Mouse (Mus musculus) kidney, adult 2 months (tissue): Measurements from ENCODE around the gene Borcs8. TPM values are rescaled to one million over a fixed set of nuclear protein-coding genes. Genes with fewer than 3 reads are reported as not detected.

Experiments
- DNase-seq: peaks from one replicate; pipeline ENCODE4 v3.0.0; 2021
- H3K27ac ChIP-seq: fragments of 200-500 bp; 2 replicates; pipeline ENCODE4 v1.5.1; 2012; ENCODE audit warnings: low read depth, low read length, control low read depth, inconsistent platforms; ENCODE audit not compliant: insufficient read depth
- H3K27me3 ChIP-seq: fragments of 200-500 bp; replicated peaks from 2 replicates; pipeline ENCODE4 v1.6.1; 2012; ENCODE audit warnings: mild to moderate bottlenecking, moderate library complexity, low read length, inconsistent platforms; ENCODE audit not compliant: control insufficient read depth, insufficient read depth
- H3K36me3 ChIP-seq: fragments of 200-500 bp; 2 replicates; pipeline ENCODE4 v1.6.1; 2012; ENCODE audit warnings: mild to moderate bottlenecking, moderate library complexity, low read length, inconsistent platforms; ENCODE audit not compliant: control insufficient read depth, insufficient read depth
- H3K4me1 ChIP-seq: fragments of 200-500 bp; 2 replicates; pipeline ENCODE4 v1.6.1; 2011; ENCODE audit warnings: low read length; ENCODE audit not compliant: control insufficient read depth, insufficient read depth
- H3K4me3 ChIP-seq: fragments of 200-500 bp; 2 replicates; pipeline ENCODE4 v1.5.1; 2011; ENCODE audit warnings: mild to moderate bottlenecking, low read depth, low read length, control low read depth; ENCODE audit not compliant: insufficient read depth
- CTCF ChIP-seq: fragments of 200-500 bp; conservative IDR thresholded peaks from 2 replicates; pipeline ENCODE4 v1.5.1; 2011; ENCODE audit warnings: low read depth, mild to moderate bottlenecking, control low read depth, low read length, moderate library complexity, mixed read lengths; ENCODE audit not compliant: insufficient read depth, insufficient read length
- POLR2A ChIP-seq: fragments of 200-500 bp; IDR thresholded peaks from one replicate; pipeline ENCODE4 v1.6.1; 2011; ENCODE audit warnings: low read depth, low read length, control low read depth
- WGBS: fragments of 180-500 bp; shearing (Covaris S2); methylation state at CpG from one replicate; pipeline ENCODE4 v1.1.7; 2018; 5-methylcytosine and 5-hydroxymethylcytosine counted together
- polyA plus RNA-seq: library from polyadenylated mRNA; depleted of rRNA; stranded (reverse); fragments of >200 nt; gene quantifications from 2 replicates; pipeline ENCODE4 v1.2.3, GENCODE M21; 2012

The Borcs8 gene
- polyA plus RNA-seq, 1 experiment = 107 TPM

DNA sequence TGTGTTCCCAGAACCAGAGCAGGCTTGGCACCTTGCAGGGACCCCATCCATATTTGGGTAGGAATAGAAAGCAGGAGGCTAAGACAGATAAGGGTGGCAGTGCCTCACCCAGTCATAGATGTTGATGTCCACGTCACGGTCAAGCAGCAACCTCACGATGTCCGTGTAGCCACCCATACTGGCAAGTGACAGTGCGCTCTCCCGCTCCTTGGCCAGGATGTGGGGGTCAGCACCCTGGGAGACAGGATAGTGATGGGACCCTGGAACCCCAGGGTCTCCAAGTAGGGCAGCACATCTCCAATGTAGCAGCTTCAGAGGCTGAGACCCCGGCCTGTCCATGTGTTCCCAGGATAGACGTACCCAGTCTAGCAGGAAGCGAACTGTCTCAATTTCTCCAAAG lies 4.4 kb upstream of the Borcs8 start:
- no peaks in the 10 kb centered on the region for H3K36me3 ChIP-seq
- no peak overlapping the region for H3K4me3 ChIP-seq
- TF ChIP-seq CTCF (no peak), POLR2A (no peak)
- no peak overlapping the region for H3K27ac ChIP-seq
- no peaks in the 10 kb centered on the region for H3K27me3 ChIP-seq
- H3K4me1 ChIP-seq = peaks cover 10% of the 10 kb centered on the region; the same call in 1 of the 2 replicates
- 87% methylated on average over 9 of the region's 9 CpGs for WGBS
- DNase-seq = no peak

DNA sequence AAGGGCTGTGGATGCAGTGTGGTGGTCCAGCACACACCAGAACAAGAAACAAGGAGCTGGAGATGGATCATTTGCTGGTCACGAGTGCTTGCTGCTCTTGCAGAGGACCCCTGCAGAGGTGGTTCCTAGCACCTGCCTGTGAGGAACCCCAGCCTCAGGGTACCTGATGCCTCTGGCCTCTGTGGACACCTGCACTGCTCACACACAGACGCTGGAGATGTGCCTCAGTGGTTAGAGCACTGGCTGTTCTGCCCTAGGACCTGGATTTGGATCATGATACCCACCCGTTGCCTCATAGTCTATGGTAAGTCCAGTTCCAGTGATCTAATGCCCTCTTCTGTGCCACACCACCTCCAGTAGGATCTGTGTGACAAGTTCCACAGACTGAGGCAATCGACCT lies 2.7 kb upstream of the Borcs8 start:
- Histone ChIP-seq H3K27ac (no peak overlapping the region), H3K4me1 (peaks cover 18% of the 10 kb centered on the region), H3K27me3 (no peaks in the 10 kb centered on the region), H3K4me3 (no peak overlapping the region), H3K36me3 (no peaks in the 10 kb centered on the region)
- 87% methylated on average over 4 of the region's 4 CpGs for WGBS
- no peak for TF ChIP-seq CTCF
- no peak for TF ChIP-seq POLR2A
- DNase-seq = no peak

DNA sequence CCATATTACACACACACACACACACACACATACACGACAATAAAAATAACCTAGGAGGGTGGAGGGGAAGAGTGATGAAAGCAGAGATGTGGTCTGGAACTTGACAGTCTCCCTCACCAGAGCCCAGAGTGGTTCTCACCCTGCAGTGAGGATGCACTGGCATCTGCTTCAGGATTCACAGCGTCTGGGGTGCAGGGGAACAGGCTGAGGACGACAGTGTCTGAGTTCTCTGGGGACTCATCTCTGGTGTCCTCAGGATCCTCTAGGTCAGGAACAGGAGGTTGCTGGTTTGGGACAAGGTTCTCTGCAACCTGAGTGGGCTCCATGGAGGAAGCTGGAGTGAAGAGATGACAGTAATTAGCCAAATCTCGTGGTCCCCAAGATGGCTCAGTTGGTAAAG lies 1.4 kb upstream of the Borcs8 start:
- Histone ChIP-seq H3K27me3 (no peaks in the 10 kb centered on the region), H3K4me1 (peaks cover 15% of the 10 kb centered on the region), H3K4me3 (no peak overlapping the region), H3K36me3 (no peaks in the 10 kb centered on the region), H3K27ac (no peak overlapping the region)
- TF ChIP-seq CTCF (no peak), POLR2A (no peak)
- DNase-seq = no peak
- WGBS = 77% methylated on average over 4 of the region's 4 CpGs

DNA sequence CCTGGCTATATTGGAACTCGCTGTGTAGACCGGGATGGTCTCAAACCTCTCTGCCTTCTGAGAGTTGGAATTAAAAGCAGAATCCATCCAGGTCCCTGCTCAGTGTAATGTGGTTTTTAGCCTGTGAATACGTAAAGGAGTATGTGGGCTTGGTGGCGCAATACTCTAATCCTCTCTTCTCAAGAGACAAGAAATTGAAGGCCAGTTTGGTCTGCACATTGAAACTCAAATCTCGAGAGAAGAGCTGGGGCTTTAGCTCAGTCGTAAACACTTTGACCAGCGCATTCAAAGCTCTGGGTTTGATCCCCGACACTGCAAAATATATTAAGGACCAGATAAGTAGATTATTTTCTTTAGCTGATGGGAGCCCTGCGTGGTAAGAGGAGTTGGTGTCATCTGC lies 682 bp downstream of the Borcs8 start:
- no peak for TF ChIP-seq POLR2A
- TF ChIP-seq CTCF = no peak
- peaks cover 15% of the 10 kb centered on the region for H3K4me1 ChIP-seq
- H3K27ac ChIP-seq = peak overlapping the region; percentile 86
- no peak for DNase-seq
- no peaks in the 10 kb centered on the region for H3K36me3 ChIP-seq
- H3K27me3 ChIP-seq = no peaks in the 10 kb centered on the region
- 4% methylated on average over 9 of the region's 9 CpGs for WGBS
- H3K4me3 ChIP-seq = peak overlapping the region; percentile 64

DNA sequence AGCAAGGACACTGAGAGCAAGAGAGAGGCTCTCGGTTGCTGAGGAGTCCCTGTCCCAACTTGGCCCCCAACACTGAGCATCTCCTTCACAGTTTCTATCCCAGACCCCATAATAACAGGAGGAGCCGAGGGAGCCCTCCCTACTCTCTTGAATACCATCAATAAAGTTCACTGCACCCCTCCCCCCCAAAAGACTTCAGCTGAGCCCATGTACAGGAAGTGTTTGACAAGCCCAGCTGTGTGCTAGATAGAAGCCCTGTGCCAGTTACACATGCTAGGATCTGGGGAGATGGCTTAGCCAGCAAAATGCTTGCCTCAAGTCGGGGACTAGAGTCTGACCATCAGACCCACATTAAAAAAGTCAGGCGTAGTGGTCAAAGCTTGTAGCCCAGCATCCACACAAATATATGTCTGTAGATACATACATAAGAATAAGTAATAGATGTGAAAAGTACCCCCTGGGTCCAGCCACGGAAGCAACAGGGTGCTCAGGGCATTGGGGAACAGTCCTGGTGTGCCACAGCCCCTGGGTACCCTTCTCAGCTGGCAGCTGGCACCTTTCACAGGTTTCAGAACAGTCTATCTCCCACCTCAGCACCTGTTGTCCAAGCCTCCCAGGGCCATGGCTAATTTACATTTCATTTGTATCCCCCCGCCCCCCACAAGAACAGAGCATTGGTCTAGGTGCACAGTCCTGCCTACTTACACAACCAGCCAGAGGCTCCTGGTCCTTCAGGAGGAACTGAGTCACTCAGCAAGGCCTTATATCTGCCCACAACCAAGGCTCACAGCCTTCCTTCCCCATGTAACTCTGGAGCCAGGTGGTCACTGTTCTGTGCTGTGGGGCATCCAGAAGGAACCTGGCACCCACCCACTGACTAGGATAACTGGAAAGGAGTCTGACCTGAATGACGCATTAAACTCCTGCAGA lies 8.6 kb downstream of the Borcs8 start:
- 87% methylated on average over 7 of the region's 7 CpGs for WGBS
- DNase-seq = no peak
- H3K4me3 ChIP-seq = no peak overlapping the region

DNA sequence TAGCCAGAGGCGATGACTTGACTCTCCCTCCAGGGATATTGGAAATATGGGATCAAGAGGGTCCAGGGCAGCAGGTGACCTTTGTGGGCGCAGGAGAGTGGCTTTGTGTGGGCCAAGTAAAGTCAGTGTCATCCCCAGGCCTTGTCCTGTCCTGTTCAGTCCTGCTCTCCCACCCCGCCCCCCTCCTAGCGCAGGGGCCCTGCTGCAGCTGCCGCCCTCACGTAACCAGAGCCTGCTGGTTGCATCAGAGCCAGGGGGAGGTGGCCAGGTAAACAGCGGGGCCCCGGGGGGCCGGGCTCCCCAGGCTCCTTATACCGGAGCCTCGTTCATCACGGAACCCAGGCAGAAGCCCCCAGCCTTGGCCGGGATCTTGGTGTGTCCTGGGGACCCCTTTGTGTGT lies 10.9 kb downstream of the Borcs8 start:
- H3K4me1 ChIP-seq = 0 out of 2 replicates have a peak, but pooled peaks cover 2% of the 10 kb centered on the region
- no peaks in the 10 kb centered on the region for H3K27me3 ChIP-seq
- 16% methylated on average over 13 of the region's 13 CpGs for WGBS
- DNase-seq = no peak
- no peak overlapping the region for H3K4me3 ChIP-seq
- H3K27ac ChIP-seq = no peak overlapping the region
- peaks cover 2% of the 10 kb centered on the region; the same call in 1 of the 2 replicates for H3K36me3 ChIP-seq
- TF ChIP-seq POLR2A (no peak), CTCF (no peak)

More for the DNA sequence above, 8.6 kb downstream of the Borcs8 start:
- Histone ChIP-seq H3K27me3 (no peaks in the 10 kb centered on the region), H3K36me3 (peaks cover 2% of the 10 kb centered on the region; the same call in 1 of the 2 replicates), H3K4me1 (0 out of 2 replicates have a peak, but pooled peaks cover 2% of the 10 kb centered on the region), H3K27ac (no peak overlapping the region)
- TF ChIP-seq CTCF (no peak), POLR2A (no peak)

DNA sequence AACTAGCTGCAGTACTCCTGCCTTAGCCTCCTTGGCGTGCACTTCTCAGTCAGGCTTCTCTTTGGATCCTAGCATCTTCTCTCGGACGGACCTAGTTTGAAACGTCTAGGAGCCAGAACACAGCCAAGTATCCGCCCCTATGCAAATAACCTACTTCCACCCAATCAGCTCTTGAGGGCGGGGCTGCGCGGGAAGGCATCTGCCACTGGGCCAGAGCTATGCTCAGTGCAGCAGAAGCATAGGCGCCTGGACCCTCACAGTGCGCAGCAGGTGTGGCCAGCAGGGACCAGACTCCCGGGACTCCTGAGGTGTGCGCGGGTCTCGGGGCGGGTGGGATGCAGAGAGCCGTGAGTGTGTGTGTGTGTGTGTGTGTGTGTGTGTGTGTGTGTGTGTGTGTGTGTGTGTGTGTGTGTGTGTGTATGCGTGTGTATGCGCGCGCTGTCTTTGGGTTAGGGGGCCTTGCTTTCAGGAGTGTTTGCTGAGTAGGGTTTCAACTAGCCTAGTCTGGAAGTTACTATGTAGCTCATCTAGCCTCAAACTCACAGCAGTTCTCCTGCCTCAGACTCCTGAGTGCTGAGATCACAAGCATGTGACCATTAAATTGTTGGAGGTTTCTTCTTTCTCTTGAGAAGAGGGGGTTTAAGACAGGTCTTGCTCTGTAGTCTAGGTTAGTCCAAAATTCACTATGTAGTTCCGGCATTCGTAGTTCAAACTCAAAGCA lies 13.4 kb downstream of the Borcs8 start:
- Histone ChIP-seq H3K4me1 (0 out of 2 replicates have a peak, but pooled peaks cover 2% of the 10 kb centered on the region), H3K36me3 (no peaks in the 10 kb centered on the region), H3K27me3 (no peaks in the 10 kb centered on the region), H3K27ac (no peak overlapping the region), H3K4me3 (no peak overlapping the region)
- DNase-seq = peak; percentile 80
- WGBS = 13% methylated on average over 22 of the region's 22 CpGs
- TF ChIP-seq POLR2A (no peak), CTCF (no peak)
